Mouse (Mus musculus) ES-CJ7 (cell line): ENCODE measurements around the gene Hsd17b10.
A peak's percentile ranks its signal among the peaks of the same experiment; 100 is the strongest.

ENCODE experiments used
- DNase-seq: peaks from one replicate; pipeline ENCODE4 v3.0.0; 2011; ENCODE audit warnings: low read depth, low spot score

The Hsd17b10 gene

DNA sequence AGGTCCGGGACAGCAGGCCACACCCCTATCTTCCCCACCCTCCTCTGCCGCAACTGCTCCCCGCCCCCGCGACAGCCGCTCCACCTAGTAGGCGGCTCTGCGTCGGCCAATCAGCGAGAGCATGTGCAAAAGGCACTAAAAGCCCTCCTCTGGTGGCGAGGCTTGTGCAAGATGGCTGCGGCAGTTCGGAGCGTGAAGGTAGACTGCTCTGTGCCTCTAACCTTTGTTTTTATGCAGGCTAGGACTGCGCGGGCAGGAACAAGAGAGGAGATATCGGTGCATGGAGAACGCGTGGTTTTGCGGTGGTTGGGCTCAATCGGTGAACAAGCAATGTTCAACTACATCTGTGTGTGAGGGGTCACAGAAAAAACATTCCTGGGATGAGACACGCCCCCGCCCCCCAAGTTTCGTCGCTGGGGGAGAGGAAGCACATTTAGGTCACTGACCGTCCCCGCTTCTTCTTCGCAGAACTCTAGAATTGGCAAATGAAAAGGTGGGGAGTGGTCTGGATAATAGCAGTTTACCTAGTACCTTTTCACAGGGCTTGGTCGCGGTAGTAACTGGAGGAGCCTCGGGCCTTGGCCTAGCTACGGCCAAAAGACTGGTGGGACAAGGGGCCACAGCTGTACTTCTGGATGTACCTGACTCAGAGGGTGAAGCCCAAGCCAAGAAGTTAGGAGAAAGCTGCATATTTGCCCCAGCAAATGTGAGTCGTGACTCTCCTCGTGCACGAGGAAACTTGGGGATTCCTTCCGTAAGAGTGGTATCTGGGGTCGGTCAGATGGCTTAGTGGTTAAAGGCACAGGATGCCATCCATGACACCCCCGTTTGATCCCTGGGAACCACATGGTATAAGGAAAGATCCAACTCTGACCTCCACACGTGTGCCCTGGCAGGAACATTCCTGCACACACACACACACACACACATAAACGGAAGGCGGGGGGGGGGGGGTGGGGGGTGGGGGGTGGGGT lies at the start of gene Hsd17b10:
TSS of gene Hsd17b10 (plus strand) at position 109 of the 974 bp plus-strand sequence.
- peak; percentile 85 for DNase-seq

DNA sequence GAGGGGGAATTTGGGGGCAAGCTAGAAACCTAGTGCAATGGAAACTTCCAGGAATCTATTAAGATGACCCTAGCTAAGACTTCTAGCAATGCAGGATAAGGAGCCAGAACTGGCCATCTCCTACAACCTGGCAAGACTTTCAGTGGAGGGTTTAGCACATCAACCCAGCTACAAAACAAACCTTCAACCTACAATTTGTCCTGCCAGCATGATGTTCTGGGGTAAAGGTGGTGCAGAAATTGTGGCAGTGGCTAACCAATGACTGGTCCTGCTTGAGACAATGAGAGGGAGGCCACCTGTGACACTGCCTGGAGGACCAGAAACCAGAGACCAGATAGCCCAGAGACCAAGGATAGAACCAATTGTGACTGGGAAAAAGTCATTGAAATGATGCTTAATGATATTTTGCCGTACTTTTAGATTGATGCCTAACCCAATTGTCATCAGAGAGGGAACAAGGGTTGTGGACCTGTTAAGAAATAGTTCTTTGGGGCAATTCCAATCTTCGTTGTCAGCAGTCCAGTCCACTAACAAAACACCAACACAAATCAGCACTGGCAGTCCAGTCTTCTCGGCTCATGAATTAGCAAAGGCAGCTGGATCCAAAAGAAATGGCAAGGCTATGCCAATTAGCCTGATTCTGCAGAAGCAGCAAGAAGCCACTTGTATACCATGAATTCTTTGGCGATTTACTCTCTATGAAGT lies 2.5 kb upstream of the Hsd17b10 start:
- no peak for DNase-seq

DNA sequence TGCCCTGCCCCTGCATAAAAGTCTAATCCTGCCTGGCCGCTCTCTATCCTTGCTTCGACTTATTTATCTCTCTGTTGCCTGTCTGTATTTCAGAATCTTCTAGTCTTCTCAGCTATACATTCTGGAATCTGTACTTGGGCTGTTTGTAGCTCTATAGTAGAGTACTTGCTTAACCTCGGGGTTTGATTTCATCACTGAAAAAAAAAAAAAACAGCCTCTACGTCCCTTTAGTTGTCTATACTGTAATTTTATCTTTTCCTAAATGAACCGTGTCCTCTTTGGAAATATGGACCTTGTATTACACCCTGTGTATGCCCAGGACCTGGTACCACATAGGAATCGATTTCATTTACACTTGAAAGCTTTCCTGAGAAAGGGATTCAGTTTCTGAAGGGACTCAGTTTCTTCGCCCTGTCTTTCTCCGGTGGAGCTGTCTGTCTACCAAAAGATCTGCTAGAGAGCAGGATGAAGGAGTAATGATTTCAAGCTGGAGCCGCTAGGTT lies 412 bp upstream of the Hsd17b10 start:
- DNase-seq: no peak

- no peak for DNase-seq
Observed at GRCm38 (mm10) chrX:152002865-152003264, 1.2 kb downstream of the Hsd17b10 start.

DNA sequence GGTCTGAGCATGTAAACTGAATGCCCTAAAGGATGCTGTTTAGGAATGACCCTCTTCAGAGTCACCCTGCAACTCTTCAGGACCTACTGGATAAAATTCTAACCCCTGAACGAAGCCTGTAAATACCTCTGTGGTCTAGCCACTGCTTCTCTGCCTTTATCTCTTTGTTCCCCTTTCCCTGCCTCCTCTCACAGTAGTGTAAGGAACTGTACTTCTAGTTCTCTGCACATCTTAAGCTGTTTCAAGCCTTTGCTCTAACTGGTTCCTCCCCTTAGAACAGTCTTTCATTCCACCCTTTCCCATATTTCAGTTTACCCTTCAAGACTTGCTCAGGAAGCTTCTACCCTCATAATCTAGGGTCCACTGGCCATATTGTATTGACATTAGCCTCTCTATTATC lies 6.2 kb downstream of the Hsd17b10 start:
- no peak for DNase-seq

DNA sequence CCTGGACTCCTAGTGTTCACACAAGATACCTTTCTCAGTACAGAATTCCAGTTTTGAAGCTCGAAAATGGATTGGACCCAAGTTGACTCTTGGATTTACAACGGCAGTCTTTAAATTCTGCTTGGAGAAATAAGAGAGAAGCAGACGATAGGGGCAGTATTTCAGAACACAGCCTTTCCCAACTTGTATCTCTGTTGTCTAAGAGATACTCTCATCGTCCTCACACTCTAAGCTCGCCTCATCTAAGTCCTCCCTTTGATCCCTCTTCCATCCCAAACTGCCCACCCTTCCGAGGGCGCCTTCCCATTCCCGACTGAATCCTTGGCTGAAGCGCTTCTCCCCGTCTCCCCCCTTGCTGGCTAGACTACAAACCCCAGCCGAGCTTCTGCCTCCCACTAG lies 14.1 kb downstream of the Hsd17b10 start:
- no peak for DNase-seq

GRCm38 (mm10) chrX:152016151-152017145 lies 14.8 kb downstream of the Hsd17b10 start, which contains the start of the genes Ribc1 and Smc1a:
Ribc1 (minus strand) TSS chrX:152016295.
Smc1a (plus strand) TSS chrX:152016428.
- DNase-seq: peak; percentile 95

DNA sequence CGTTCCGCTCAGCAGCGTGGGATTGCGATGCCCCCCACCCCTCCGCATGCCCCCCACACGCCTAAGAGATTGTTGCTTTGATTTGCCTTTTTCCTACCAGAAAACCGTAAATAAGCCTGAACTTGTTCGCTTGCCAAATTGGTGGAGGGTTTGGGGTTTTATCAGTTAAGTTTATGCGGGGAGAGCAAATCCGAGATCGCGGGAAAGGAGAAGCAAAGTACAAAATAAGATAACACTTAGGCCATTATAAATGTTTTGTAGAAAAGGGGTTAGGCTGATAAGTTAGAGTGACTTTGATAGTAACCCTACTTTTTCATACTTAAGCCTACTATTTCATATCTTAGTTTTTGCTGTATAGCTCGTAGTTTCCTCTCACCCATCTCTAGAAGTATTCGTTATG lies 15.5 kb downstream of the Hsd17b10 start:
- no peak for DNase-seq

- no peak for DNase-seq
Observed at GRCm38 (mm10) chrX:152019294-152019693, 17.6 kb downstream of the Hsd17b10 start.

- no peak for DNase-seq
Observed at GRCm38 (mm10) chrX:152039865-152040264, 38.2 kb downstream of the Hsd17b10 start.

DNA sequence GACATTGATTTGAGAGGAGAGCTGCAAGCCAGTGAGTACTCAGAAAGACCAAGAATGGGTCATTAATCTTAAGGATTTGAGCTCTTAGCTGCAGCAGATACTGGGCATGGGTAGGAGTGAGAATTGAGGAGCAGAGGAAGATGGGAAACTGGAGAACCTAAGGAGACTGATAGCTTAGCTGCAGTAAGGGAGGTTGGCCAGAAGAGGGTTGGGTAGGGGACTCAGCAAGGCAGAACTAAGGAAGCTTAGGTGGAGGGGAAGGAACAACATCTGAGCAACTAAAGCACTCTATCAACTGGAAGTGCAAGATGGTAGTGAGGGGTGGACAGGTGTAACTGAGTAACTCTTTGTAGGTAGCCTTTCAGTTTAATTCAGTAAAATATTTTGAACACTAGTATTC lies 45.6 kb downstream of the Hsd17b10 start:
- DNase-seq: peak; percentile 1

GRCm38 (mm10) chrX:152052546-152052945 lies 50.9 kb downstream of the Hsd17b10 start:
- DNase-seq: no peak
